Mouse (Mus musculus): ENCODE data around the gene Jagn1.

GRCm38 (mm10) chr6:113469021-113469420 lies 26.7 kb downstream of the Jagn1 start:
- TF ChIP-seq CTCF (conservative IDR thresholded peaks at IDR 0.05; ENCODE audit: low read length), result peak; percentile 81
- TF ChIP-seq NANOG (IDR thresholded peaks at IDR 0.05; ENCODE audit: borderline replicate concordance, low read length), result no peak
- TF ChIP-seq POU5F1 (IDR thresholded peaks at IDR 0.05; ENCODE audit: borderline replicate concordance, low read length), result no peak
